Mouse (Mus musculus) spleen, adult 2 months (tissue): ENCODE results near the gene Cntln. TPM values are rescaled to one million over a fixed set of nuclear protein-coding genes. Genes with fewer than 3 reads are reported as not detected.
A peak's percentile ranks its signal among the peaks of the same experiment; 100 is the strongest.

ENCODE experiments used
- DNase-seq, 2 experiments: peaks; one replicate each; pipeline versions ENCODE4 v3.0.0 to v3.0.0-alpha.2; 2012 to 2021; ENCODE audit warnings: low spot score in 2 of 2, low read depth in 1 of 2
- H3K27ac ChIP-seq: fragments of 200-500 bp; 2 replicates; pipeline ENCODE4 v1.5.1; 2012; ENCODE audit warnings: low read length, inconsistent platforms; ENCODE audit not compliant: insufficient read depth
- H3K27me3 ChIP-seq: fragments of 200-500 bp; 2 replicates; pipeline ENCODE4 v1.6.1; 2012; ENCODE audit warnings: mild to moderate bottlenecking, moderate library complexity, low read length, inconsistent platforms; ENCODE audit not compliant: control insufficient read depth, insufficient read depth
- H3K36me3 ChIP-seq: fragments of 200-500 bp; 2 replicates; pipeline ENCODE4 v1.6.1; 2012; ENCODE audit warnings: mild to moderate bottlenecking, low read length, inconsistent platforms; ENCODE audit not compliant: control insufficient read depth, insufficient read depth
- H3K4me1 ChIP-seq: fragments of 200-500 bp; 2 replicates; pipeline ENCODE4 v1.6.1; 2011; ENCODE audit warnings: inconsistent platforms; ENCODE audit not compliant: control insufficient read depth, insufficient read depth, insufficient read length
- H3K4me3 ChIP-seq: fragments of 200-500 bp; 2 replicates; pipeline ENCODE4 v1.5.1; 2011; ENCODE audit warnings: mild to moderate bottlenecking, inconsistent platforms; ENCODE audit not compliant: insufficient read depth, insufficient read length; ENCODE audit errors: extremely low read depth
- CTCF ChIP-seq: fragments of 200-500 bp; IDR thresholded peaks from 2 replicates; pipeline ENCODE4 v1.5.1; 2011; ENCODE audit warnings: mild to moderate bottlenecking, inconsistent platforms; ENCODE audit not compliant: insufficient read depth, insufficient read length, insufficient replicate concordance; ENCODE audit errors: extremely low read depth
- POLR2A ChIP-seq: fragments of 200-500 bp; IDR thresholded peaks from 2 replicates; pipeline ENCODE4 v1.6.1; 2011; ENCODE audit warnings: low read depth, low read length, inconsistent platforms
- WGBS: fragments of 180-500 bp; shearing (Covaris S2); methylation state at CpG from one replicate; pipeline ENCODE4 v1.1.7; 2018; 5-methylcytosine and 5-hydroxymethylcytosine counted together
- polyA plus RNA-seq: library from polyadenylated mRNA; depleted of rRNA; stranded (reverse); fragments of >200 nt; gene quantifications from 2 replicates; pipeline ENCODE4 v1.2.3, GENCODE M21; 2012; rRNA removed

Gene Cntln
- 0.60 and 0.95 TPM in 2 replicates for polyA plus RNA-seq

GRCm38 (mm10) chr4:84884111-84884538 lies at the start of gene Cntln:
Cntln (plus strand) TSS chr4:84884309.
- Histone ChIP-seq H3K4me3 (peak within 1 kb of the TSS; percentile 72), H3K4me1 (no peaks in the 10 kb centered on the region; the same call in 1 of the 2 replicates), H3K27ac (peak within 1 kb of the TSS; percentile 17; the same call in 1 of the 2 replicates), H3K36me3 (no peaks in the 10 kb centered on the region), H3K27me3 (no peaks in the 10 kb centered on the region)
- TF ChIP-seq POLR2A (no peak), CTCF (no peak)
- peak; percentile 30 to 79 for DNase-seq
- WGBS: 2% methylated on average over 50 of the region's 50 CpGs

GRCm38 (mm10) chr4:84836979-84837378 lies 47.1 kb upstream of the Cntln start:
- no peak for DNase-seq
- Histone ChIP-seq H3K27me3 (no peaks in the 10 kb centered on the region), H3K27ac (no peak overlapping the region), H3K4me1 (no peaks in the 10 kb centered on the region), H3K36me3 (no peaks in the 10 kb centered on the region), H3K4me3 (no peak overlapping the region)
- no peak for TF ChIP-seq POLR2A
- no peak for TF ChIP-seq CTCF
- 47% methylated on average over 5 of the region's 5 CpGs for WGBS

DNA sequence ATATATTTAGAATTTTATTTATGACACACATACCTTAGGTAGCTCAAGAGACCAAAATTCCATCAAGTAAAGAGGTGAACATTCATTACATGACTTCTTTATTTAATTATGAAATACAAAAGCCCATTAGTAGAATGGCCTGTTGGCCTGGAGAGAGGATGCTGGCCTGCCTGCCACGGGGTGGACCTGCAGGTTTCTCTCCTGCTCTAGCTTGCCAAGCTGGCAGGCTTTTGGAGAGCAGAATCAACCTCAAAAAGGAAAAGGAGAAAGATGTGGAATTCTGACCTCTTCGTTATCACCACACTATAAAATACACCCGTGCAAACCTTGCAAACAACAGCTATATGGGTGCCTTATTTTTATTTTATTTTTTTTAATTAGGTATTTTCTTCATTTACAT lies 45.6 kb upstream of the Cntln start:
- Histone ChIP-seq H3K36me3 (no peaks in the 10 kb centered on the region), H3K27me3 (no peaks in the 10 kb centered on the region), H3K27ac (no peak overlapping the region), H3K4me1 (no peaks in the 10 kb centered on the region), H3K4me3 (no peak overlapping the region)
- no peak for DNase-seq
- TF ChIP-seq POLR2A (no peak), CTCF (no peak)
- WGBS: 81% methylated on average over 3 of the region's 3 CpGs

DNA sequence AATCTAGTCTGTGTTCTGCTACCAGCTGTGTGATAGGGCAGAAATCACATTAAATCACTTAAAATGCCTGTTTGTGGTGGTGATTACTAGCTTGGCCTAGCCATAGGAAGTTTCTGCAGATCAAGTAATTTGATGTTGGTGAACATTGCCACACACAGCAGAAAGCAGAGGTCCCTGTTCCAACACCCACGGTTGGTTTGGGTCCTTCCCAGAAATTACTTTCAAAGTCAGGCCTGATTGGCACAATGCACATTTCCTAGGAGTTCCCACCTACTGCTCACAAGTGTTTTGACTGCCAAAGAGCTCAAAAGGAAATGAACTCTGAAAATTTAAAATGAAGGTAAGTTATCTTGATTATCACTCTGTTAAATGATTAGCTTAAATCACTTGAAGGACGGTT lies 44.6 kb upstream of the Cntln start:
- Histone ChIP-seq H3K4me3 (no peak overlapping the region), H3K27ac (no peak overlapping the region), H3K27me3 (no peaks in the 10 kb centered on the region), H3K4me1 (no peaks in the 10 kb centered on the region), H3K36me3 (no peaks in the 10 kb centered on the region)
- WGBS: 81% methylated on average over 2 of the region's 2 CpGs
- TF ChIP-seq POLR2A: no peak
- TF ChIP-seq CTCF: no peak
- DNase-seq: no peak

GRCm38 (mm10) chr4:84857588-84857987 lies 26.5 kb upstream of the Cntln start:
- Histone ChIP-seq H3K36me3 (no peaks in the 10 kb centered on the region), H3K27ac (no peak overlapping the region), H3K27me3 (no peaks in the 10 kb centered on the region), H3K4me3 (no peak overlapping the region), H3K4me1 (no peaks in the 10 kb centered on the region; the same call in 1 of the 2 replicates)
- no peak for DNase-seq
- WGBS: 89% methylated on average over 2 of the region's 2 CpGs
- TF ChIP-seq CTCF (no peak), POLR2A (no peak)

GRCm38 (mm10) chr4:84876347-84876746 lies 7.8 kb upstream of the Cntln start:
- Histone ChIP-seq H3K36me3 (no peaks in the 10 kb centered on the region), H3K4me3 (no peak overlapping the region), H3K4me1 (no peaks in the 10 kb centered on the region), H3K27ac (no peak overlapping the region), H3K27me3 (no peaks in the 10 kb centered on the region)
- TF ChIP-seq CTCF (no peak), POLR2A (no peak)
- peak in 1 of 2 experiments; percentile 14 for DNase-seq
- WGBS: 29% methylated on average over 3 of the region's 3 CpGs

DNA sequence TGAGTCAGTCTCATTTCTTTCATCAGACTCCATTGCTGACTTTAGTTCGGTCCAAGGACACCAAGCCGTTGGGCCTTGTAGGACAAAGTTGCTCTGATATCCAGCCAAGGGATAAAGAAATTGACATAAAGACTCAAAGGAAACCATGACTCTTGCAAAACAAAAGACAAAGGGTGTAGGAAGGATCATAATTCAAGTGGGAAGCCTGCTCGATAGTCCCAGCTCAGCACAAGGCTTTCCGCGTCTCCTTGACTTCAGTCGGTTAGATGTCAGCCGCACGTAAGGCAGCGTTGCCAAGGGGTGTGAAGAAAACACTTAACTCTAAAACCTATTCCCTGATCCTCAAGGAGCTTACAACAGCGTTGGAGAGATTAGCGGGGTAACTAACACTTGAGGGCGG lies 463 bp upstream of the Cntln start:
- 90% methylated on average over 12 of the region's 12 CpGs for WGBS
- Histone ChIP-seq H3K4me1 (no peaks in the 10 kb centered on the region; the same call in 1 of the 2 replicates), H3K27me3 (no peaks in the 10 kb centered on the region), H3K36me3 (no peaks in the 10 kb centered on the region), H3K27ac (0 out of 2 replicates have a peak overlapping the region, but pooled peaks have one; percentile 17), H3K4me3 (peak overlapping the region; percentile 72; the same call in 1 of the 2 replicates)
- no peak for DNase-seq
- TF ChIP-seq CTCF: no peak
- no peak for TF ChIP-seq POLR2A
